In the genomic region with DNA sequence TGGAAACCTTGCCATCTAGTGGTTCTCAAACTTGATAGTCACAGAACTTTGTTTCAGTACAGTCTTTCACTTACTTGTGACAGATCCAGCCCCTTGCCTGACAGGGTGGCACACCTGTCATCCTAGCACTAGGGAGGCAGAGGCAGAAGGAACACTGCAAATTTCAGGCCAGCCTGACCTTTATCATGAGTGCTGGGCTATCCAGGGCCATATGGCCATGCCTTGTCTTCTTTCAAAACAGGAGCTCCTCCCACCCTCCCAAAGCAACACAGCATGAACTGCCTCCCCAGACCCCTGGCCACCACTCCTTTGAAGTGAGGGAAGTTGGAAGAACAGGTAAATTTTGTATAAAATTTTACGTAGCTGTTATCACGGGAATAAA, we compare ENCODE assay signal across 30 mouse cellular contexts. TPM values are rescaled to one million over a fixed set of nuclear protein-coding genes. Genes with fewer than 3 reads are reported as not detected.
A peak's percentile ranks its signal among the peaks of the same experiment; 100 is the strongest.
DNase-seq lines count a peak whose midpoint lies in the region; ATAC-seq and TF ChIP-seq lines count a peak whose summit lies in the region.
"Had no signal": no experiment of that assay in that cellular context is flagged by ENCODE, and none has a peak within 500 bp of the region (broad histone marks: within the 10 kb centered on the region; RNA-seq: fewer than 3 reads in every experiment).

No protein-coding gene starts in this region.

- WGBS in heart, embryonic 14.5 days, result 82% methylated on average over 2 of the region's 2 CpGs
- WGBS in kidney, embryonic 16.5 days, result 71% methylated on average over 2 of the region's 2 CpGs
- 85% methylated on average over 2 of the region's 2 CpGs for WGBS in kidney, embryonic 14.5 days
- WGBS in lung, embryonic 16.5 days, result 75% methylated on average over 2 of the region's 2 CpGs

- peaks cover 24 to 33% of the 10 kb centered on the region in 2 experiments for H3K4me1 ChIP-seq in heart, embryonic 14.5 days (ENCODE audit: control insufficient read depth in 2 of 2, insufficient read depth in 2 of 2, low read length in 2 of 2)
- peaks cover 21% of the 10 kb centered on the region for H3K4me1 ChIP-seq in kidney, embryonic 16.5 days (ENCODE audit: insufficient read depth, low read length)
- H3K4me1 ChIP-seq in kidney, embryonic 14.5 days (ENCODE audit: control insufficient read depth, insufficient read depth, low read length), result no peaks in the 10 kb centered on the region; the same call in 1 of the 2 replicates
- peaks cover 20% of the 10 kb centered on the region for H3K4me1 ChIP-seq in lung, embryonic 16.5 days (replicated peaks; ENCODE audit: control insufficient read depth, insufficient read depth, low read length)

- DNase-seq in gastrocnemius, adult 2 months, result peak; percentile 61
- DNase-seq in gastrocnemius, adult 8-10 months (ENCODE audit: low spot score in 2 of 2), result no peak
- no peak for DNase-seq in heart, postnatal 4 days
- no peak for DNase-seq in lung, postnatal 4 days
- DNase-seq: adrenal gland, adult 8-10 months; cerebellum, adult 18-20 months; cerebellum, postnatal 14 days; layer of hippocampus, postnatal 36 days; lung, postnatal 36 days; midbrain, embryonic 14.5 days; right cerebral cortex, postnatal 14 days had no signal

- peak overlapping the region; percentile 64 for H3K4me3 ChIP-seq in gastrocnemius, adult 2 months
- no peak overlapping the region for H3K4me3 ChIP-seq in heart, embryonic 14.5 days (ENCODE audit: control insufficient read depth in 1 of 2, insufficient read depth in 1 of 2, low read depth in 1 of 2, low read length in 2 of 2)
- H3K4me3 ChIP-seq in kidney, embryonic 16.5 days (ENCODE audit: low read length), result no peak overlapping the region
- no peak overlapping the region for H3K4me3 ChIP-seq in kidney, embryonic 14.5 days (ENCODE audit: low read length)
- H3K4me3 ChIP-seq in lung, embryonic 16.5 days (ENCODE audit: low read length), result no peak overlapping the region
- H3K4me3 ChIP-seq: forebrain, embryonic 10.5 days had no signal

- H3K27ac ChIP-seq in gastrocnemius, adult 2 months, result peak overlapping the region; percentile 90
- H3K27ac ChIP-seq in heart, embryonic 14.5 days (replicated peaks in 1 of 2; ENCODE audit: control insufficient read depth in 1 of 2, insufficient read depth in 1 of 2, low read depth in 2 of 2, low read length in 2 of 2), result peak overlapping the region; percentile 20 to 47; a peak in 2 of 4 replicates
- H3K27ac ChIP-seq in kidney, embryonic 16.5 days (ENCODE audit: low read length), result peak overlapping the region; percentile 60; the same call in 1 of the 2 replicates
- H3K27ac ChIP-seq in kidney, embryonic 14.5 days (ENCODE audit: low read depth, low read length), result no peak overlapping the region
- H3K27ac ChIP-seq in lung, embryonic 16.5 days (ENCODE audit: low read length), result no peak overlapping the region
- H3K27ac ChIP-seq: forebrain, embryonic 10.5 days; hindbrain, embryonic 14.5 days; liver, embryonic 14.5 days had no signal

- H3K36me3 ChIP-seq in heart, embryonic 14.5 days (ENCODE audit: control insufficient read depth, insufficient read depth, low read length), result peaks cover 16% of the 10 kb centered on the region
- peaks cover 8% of the 10 kb centered on the region for H3K36me3 ChIP-seq in kidney, embryonic 16.5 days (ENCODE audit: insufficient read depth, low read length)
- peaks cover 15% of the 10 kb centered on the region; the same call in 1 of the 2 replicates for H3K36me3 ChIP-seq in kidney, embryonic 14.5 days (ENCODE audit: control insufficient read depth, insufficient read depth, low read length)
- peaks cover 4% of the 10 kb centered on the region; the same call in 1 of the 2 replicates for H3K36me3 ChIP-seq in lung, embryonic 16.5 days (ENCODE audit: control insufficient read depth, insufficient read depth, low read length)

- no peak for ATAC-seq in heart, embryonic 14.5 days (ENCODE audit: insufficient number of reproducible peaks, insufficient read depth, low FRiP score, low read depth)
- no peak; the same call in 1 of the 2 replicates for ATAC-seq in kidney, embryonic 16.5 days (ENCODE audit: low FRiP score, low TSS enrichment)
- ATAC-seq in kidney, embryonic 14.5 days (ENCODE audit: low FRiP score, low TSS enrichment), result no peak
- ATAC-seq in lung, embryonic 16.5 days (ENCODE audit: low read depth), result no peak
- ATAC-seq: activated CD4-positive, CD25-positive, alpha-beta regulatory T cell, adult 4 months; forebrain, embryonic 16.5 days; inflammation-experienced regulatory T-cells, adult 6 months had no signal

- intact Hi-C loops in gastrocnemius, adult 2 months (cut with DNase I), result loop anchor here (1.0 kb wide), 1 partner anchor 18 kb away; no protein-coding TSS in a partner anchor

- peak overlapping the region; percentile 9; the same call in 1 of the 2 replicates for H3K9ac ChIP-seq in heart, embryonic 14.5 days (ENCODE audit: low read length)
- H3K9ac ChIP-seq in kidney, embryonic 16.5 days (replicated peaks; ENCODE audit: low read length), result 0 out of 2 replicates have a peak overlapping the region, but pooled peaks have one; percentile 35
- H3K9ac ChIP-seq in kidney, embryonic 14.5 days (ENCODE audit: low read depth, low read length), result no peak overlapping the region
- peak overlapping the region; percentile 13; the same call in 1 of the 2 replicates for H3K9ac ChIP-seq in lung, embryonic 16.5 days (ENCODE audit: low read length)
- H3K9ac ChIP-seq: hindbrain, embryonic 14.5 days; liver, embryonic 14.5 days had no signal

- no peaks in the 10 kb centered on the region for H3K9me3 ChIP-seq in heart, embryonic 14.5 days (ENCODE audit: control insufficient read depth, low read length)
- no peaks in the 10 kb centered on the region for H3K9me3 ChIP-seq in kidney, embryonic 16.5 days (ENCODE audit: low read length)
- H3K9me3 ChIP-seq in kidney, embryonic 14.5 days (ENCODE audit: control insufficient read depth, low read length), result no peaks in the 10 kb centered on the region
- H3K9me3 ChIP-seq in lung, embryonic 16.5 days (ENCODE audit: control insufficient read depth, low read length), result no peaks in the 10 kb centered on the region
- H3K9me3 ChIP-seq: forebrain, embryonic 10.5 days had no signal

- no peaks in the 10 kb centered on the region for H3K27me3 ChIP-seq in heart, embryonic 14.5 days (ENCODE audit: control insufficient read depth, insufficient read depth, low read length)
- H3K27me3 ChIP-seq in kidney, embryonic 16.5 days (ENCODE audit: insufficient read depth, low read length), result no peaks in the 10 kb centered on the region
- no peaks in the 10 kb centered on the region for H3K27me3 ChIP-seq in kidney, embryonic 14.5 days (ENCODE audit: control insufficient read depth, insufficient read depth, low read length)
- no peaks in the 10 kb centered on the region for H3K27me3 ChIP-seq in lung, embryonic 16.5 days (ENCODE audit: control insufficient read depth, insufficient read depth, low read depth, low read length)

- TF ChIP-seq CTCF in gastrocnemius, adult 2 months (IDR thresholded peaks at IDR 0.05), result no peak

- H3K4me2 ChIP-seq in heart, embryonic 14.5 days (ENCODE audit: low read length), result peak overlapping the region; percentile 47
- H3K4me2 ChIP-seq in kidney, embryonic 16.5 days (replicated peaks; ENCODE audit: low read depth, low read length), result 0 out of 2 replicates have a peak overlapping the region, but pooled peaks have one; percentile 23
- H3K4me2 ChIP-seq in kidney, embryonic 14.5 days (replicated peaks; ENCODE audit: low read depth, low read length), result no peak overlapping the region
- 0 out of 2 replicates have a peak overlapping the region, but pooled peaks have one; percentile 1 for H3K4me2 ChIP-seq in lung, embryonic 16.5 days (ENCODE audit: low read depth, low read length)
- H3K4me2 ChIP-seq: hindbrain, embryonic 14.5 days had no signal

RNA-seq across cellular contexts. Expression of gene Ldha, which starts 13.5 kb away (rescaled TPM):
- total RNA-seq in gastrocnemius, adult 2 months (2021), result 1,000 to 10,000 TPM; 2,441 to 2,897 TPM
- total RNA-seq in gastrocnemius, adult 8-10 months (2022), result 1,000 to 10,000 TPM; 2,911 to 3,222 (median 3,007) TPM
- polyA plus RNA-seq in heart, embryonic 14.5 days (2014; fragmentation: Nextera tagmentation; extraction: Ambion mirVana), result 3,024 and 3,145 TPM in 2 replicates
- total RNA-seq in heart, postnatal 4 days (2021), result 1,000 to 10,000 TPM; 1,136 TPM
- polyA plus RNA-seq in kidney, embryonic 16.5 days (2015; fragmentation: Nextera tagmentation; extraction: Ambion mirVana), result 1,802 and 1,946 TPM in 2 replicates
- polyA plus RNA-seq in kidney, embryonic 14.5 days (2014; fragmentation: Nextera tagmentation; extraction: Ambion mirVana), result 1,311 and 1,396 TPM in 2 replicates
- 1,668 and 1,763 TPM in 2 replicates for polyA plus RNA-seq in lung, embryonic 16.5 days (2015; fragmentation: Nextera tagmentation; extraction: Ambion mirVana)

RNA-seq across cellular contexts. Expression of gene Gtf2h1, which starts 31.9 kb away (rescaled TPM):
- total RNA-seq in gastrocnemius, adult 2 months (2021), result 10 to 100 TPM; 17.7 to 18.6 TPM
- 10 to 100 TPM; 14.7 to 18.4 (median 16.6) TPM for total RNA-seq in gastrocnemius, adult 8-10 months (2022)
- 27.9 and 29.8 TPM in 2 replicates for polyA plus RNA-seq in heart, embryonic 14.5 days (2014; fragmentation: Nextera tagmentation; extraction: Ambion mirVana)
- 10 to 100 TPM; 22.9 to 23.8 TPM for total RNA-seq in heart, postnatal 4 days (2021)
- polyA plus RNA-seq in kidney, embryonic 16.5 days (2015; fragmentation: Nextera tagmentation; extraction: Ambion mirVana), result 45.7 and 50.5 TPM in 2 replicates
- 37.0 and 43.2 TPM in 2 replicates for polyA plus RNA-seq in kidney, embryonic 14.5 days (2014; fragmentation: Nextera tagmentation; extraction: Ambion mirVana)
- polyA plus RNA-seq in lung, embryonic 16.5 days (2015; fragmentation: Nextera tagmentation; extraction: Ambion mirVana), result 40.6 and 41.7 TPM in 2 replicates

RNA-seq across cellular contexts. Expression of gene Hps5, which starts 31.9 kb away (rescaled TPM):
- total RNA-seq in gastrocnemius, adult 2 months (2021), result 10 to 100 TPM in 1 of 2 experiments, 1 to 10 TPM in 1; 9.7 to 11.3 TPM
- total RNA-seq in gastrocnemius, adult 8-10 months (2022), result 10 to 100 TPM; 12.2 to 17.4 (median 14.0) TPM
- 10.0 and 11.3 TPM in 2 replicates for polyA plus RNA-seq in heart, embryonic 14.5 days (2014; fragmentation: Nextera tagmentation; extraction: Ambion mirVana)
- total RNA-seq in heart, postnatal 4 days (2021), result 10 to 100 TPM; 12.2 to 12.8 TPM
- 30.9 and 34.4 TPM in 2 replicates for polyA plus RNA-seq in kidney, embryonic 16.5 days (2015; fragmentation: Nextera tagmentation; extraction: Ambion mirVana)
- 11.1 and 25.6 TPM in 2 replicates for polyA plus RNA-seq in kidney, embryonic 14.5 days (2014; fragmentation: Nextera tagmentation; extraction: Ambion mirVana)
- polyA plus RNA-seq in lung, embryonic 16.5 days (2015; fragmentation: Nextera tagmentation; extraction: Ambion mirVana), result 21.4 and 23.5 TPM in 2 replicates

RNA-seq across cellular contexts. Expression of gene Ldhc, which starts 33.2 kb away (rescaled TPM):
- not detected for total RNA-seq in gastrocnemius, adult 2 months (2021)
- not detected for total RNA-seq in gastrocnemius, adult 8-10 months (2022)
- polyA plus RNA-seq in heart, embryonic 14.5 days (2014; fragmentation: Nextera tagmentation; extraction: Ambion mirVana), result not detected in 2 replicates
- total RNA-seq in heart, postnatal 4 days (2021), result not detected
- polyA plus RNA-seq in kidney, embryonic 16.5 days (2015; fragmentation: Nextera tagmentation; extraction: Ambion mirVana), result 0.17 TPM in 1 of 2 replicates, not detected in the other
- polyA plus RNA-seq in kidney, embryonic 14.5 days (2014; fragmentation: Nextera tagmentation; extraction: Ambion mirVana), result not detected in 2 replicates
- polyA plus RNA-seq in lung, embryonic 16.5 days (2015; fragmentation: Nextera tagmentation; extraction: Ambion mirVana), result 0.14 and 0.67 TPM in 2 replicates
- total RNA-seq: adrenal gland, adult 8-10 months; gastrocnemius, postnatal 25 days; layer of hippocampus, adult 8-10 months; layer of hippocampus, postnatal 36 days; left cerebral cortex, postnatal 10 days; megakaryocyte-erythroid progenitor cell, adult 5-6 weeks had no signal
- polyA plus RNA-seq: activated CD4-positive, CD25-positive, alpha-beta regulatory T cell, adult 4 months; embryonic facial prominence, embryonic 11.5 days; heart, postnatal 0 days; inflammation-experienced regulatory T-cells, adult 6 months; neural tube, embryonic 11.5 days; spleen, adult 2 months; urinary bladder, adult 2 months had no signal

Comparison
In these comparisons a context has a peak if more than half of its experiments do, and no peak if none do; other contexts are left out.
1. H3K27ac ChIP-seq: peak in gastrocnemius, adult 2 months (single experiment), heart, embryonic 14.5 days (2 of 2) and kidney, embryonic 16.5 days (single experiment); none in kidney, embryonic 14.5 days (single experiment) and lung, embryonic 16.5 days (single experiment).